ENCODE assay signal across 8 mouse cellular contexts in the genomic region with DNA sequence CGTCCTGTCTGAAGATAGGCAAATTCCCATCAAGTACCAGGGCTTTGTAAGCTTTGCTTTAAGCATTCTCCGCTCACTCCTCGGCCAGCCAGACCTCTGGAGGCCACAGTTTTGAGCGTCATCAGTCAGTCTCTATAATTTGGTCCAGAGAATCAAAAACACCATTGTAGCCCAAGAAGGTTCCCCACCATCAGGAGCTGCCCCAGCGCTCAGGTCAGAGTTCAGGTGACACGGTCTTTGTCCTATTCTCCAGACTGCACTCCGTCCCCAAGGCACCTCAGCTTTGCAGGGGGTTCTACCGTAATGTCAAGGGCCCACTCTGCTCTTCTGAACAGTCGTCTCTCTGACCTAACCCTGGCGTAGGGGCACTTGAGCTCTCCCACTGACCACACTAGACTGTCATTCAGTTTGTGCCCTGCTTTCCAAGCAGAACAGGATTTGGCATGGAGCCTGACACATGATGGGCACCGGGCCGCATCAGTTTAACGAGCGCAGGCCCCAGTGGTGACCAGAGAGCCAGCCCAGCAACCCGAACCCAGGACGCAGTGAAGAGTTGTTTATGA. TPM values are rescaled to one million over a fixed set of nuclear protein-coding genes. Genes with fewer than 3 reads are reported as not detected.
A peak's percentile ranks its signal among the peaks of the same experiment; 100 is the strongest.
DNase-seq lines count a peak whose midpoint lies in the region; ATAC-seq lines count a peak whose summit lies in the region.

No protein-coding gene starts in this region.

- H3K9ac ChIP-seq in kidney, embryonic 16.5 days (replicated peaks; ENCODE audit: low read length), result peak overlapping the region; percentile 78

- peak overlapping the region; percentile 74 for H3K4me3 ChIP-seq in kidney, embryonic 16.5 days (ENCODE audit: low read length)

- peaks cover 27% of the 10 kb centered on the region for H3K4me1 ChIP-seq in kidney, embryonic 16.5 days (ENCODE audit: insufficient read depth, low read length)

- H3K27ac ChIP-seq in kidney, embryonic 16.5 days (ENCODE audit: low read length), result peak overlapping the region; percentile 68

- peaks cover 24% of the 10 kb centered on the region for H3K27me3 ChIP-seq in kidney, embryonic 16.5 days (ENCODE audit: insufficient read depth, low read length)

- H3K36me3 ChIP-seq in kidney, embryonic 16.5 days (ENCODE audit: insufficient read depth, low read length), result no peaks in the 10 kb centered on the region

- WGBS in kidney, embryonic 16.5 days, result 17% methylated on average over 16 of the region's 16 CpGs

- H3K4me2 ChIP-seq in kidney, embryonic 16.5 days (replicated peaks; ENCODE audit: low read depth, low read length), result peak overlapping the region; percentile 93

- no peaks in the 10 kb centered on the region for H3K9me3 ChIP-seq in kidney, embryonic 16.5 days (ENCODE audit: low read length)

- peak; percentile 55 for DNase-seq in right cerebral cortex, postnatal 25 days
- DNase-seq in right cerebral cortex, adult 2 months (ENCODE audit: low spot score in 2 of 2), result no peak
- DNase-seq in cerebellum, adult 9-10 months, result peak; percentile 73
- DNase-seq in heart, adult 8-10 months (ENCODE audit: low spot score), result peak; percentile 21
- peak; percentile 48 for DNase-seq in lung, postnatal 14 days

- peak; percentile 58 for ATAC-seq in kidney, embryonic 16.5 days (ENCODE audit: low FRiP score, low TSS enrichment)
- ATAC-seq in monocyte, adult 5-6 weeks (replicated peaks; ENCODE audit: insufficient number of reproducible peaks, low FRiP score, low TSS enrichment, poor library complexity, severe bottlenecking), result no peak
- no peak for ATAC-seq in megakaryocyte progenitor cell, adult 5-6 weeks (replicated peaks; ENCODE audit: poor library complexity)

RNA-seq across cellular contexts. Expression of gene Mras, which starts 1.5 kb away (rescaled TPM):
- total RNA-seq in heart, adult 8-10 months (2022), result 1 to 10 TPM; 3.7 to 8.8 (median 6.1) TPM
- polyA plus RNA-seq in kidney, embryonic 16.5 days (2015; fragmentation: Nextera tagmentation; extraction: Ambion mirVana), result 10.7 and 15.7 TPM in 2 replicates
- 1.3 TPM in 1 of 3 replicates, not detected in the others for total RNA-seq in monocyte, adult 5-6 weeks (2017)
- 4.7 and 5.1 TPM in 2 replicates for total RNA-seq in megakaryocyte progenitor cell, adult 5-6 weeks (2015)
- 4.1 and 5.2 TPM in 2 replicates for total RNA-seq in megakaryocyte progenitor cell, adult 5-6 weeks (2017)

RNA-seq across cellular contexts. Expression of gene Nme9, which starts 15.6 kb away (rescaled TPM):
- total RNA-seq in heart, adult 8-10 months (2022), result not detected
- polyA plus RNA-seq in kidney, embryonic 16.5 days (2015; fragmentation: Nextera tagmentation; extraction: Ambion mirVana), result 0.23 TPM in 1 of 2 replicates, not detected in the other
- total RNA-seq in monocyte, adult 5-6 weeks (2017), result not detected in 3 replicates
- total RNA-seq in megakaryocyte progenitor cell, adult 5-6 weeks (2015), result not detected in 2 replicates
- not detected in 2 replicates for total RNA-seq in megakaryocyte progenitor cell, adult 5-6 weeks (2017)

Comparison
In these comparisons a context has a peak if more than half of its experiments do, and no peak if none do; other contexts are left out.
1. DNase-seq: peak in right cerebral cortex, postnatal 25 days (single experiment), cerebellum, adult 9-10 months (single experiment), heart, adult 8-10 months (single experiment) and lung, postnatal 14 days (single experiment); none in right cerebral cortex, adult 2 months (0 of 2).